Mouse (Mus musculus) kidney, embryonic 14.5 days (tissue): ENCODE measurements around the gene A330070K13Rik. TPM values are rescaled to one million over a fixed set of nuclear protein-coding genes. Genes with fewer than 3 reads are reported as not detected.
A peak's percentile ranks its signal among the peaks of the same experiment; 100 is the strongest.

Experiments
- ATAC-seq: fragments of 200-750 bp; cut with Nextera tagmentation; 2 replicates; pipeline ENCODE4 v1.8.0; 2017; ENCODE audit warnings: moderate number of reproducible peaks, mild to moderate bottlenecking, moderate TSS enrichment, moderate library complexity; ENCODE audit not compliant: low FRiP score, low TSS enrichment
- H3K27ac ChIP-seq: fragments of 300-500 bp; sonication (generic); 2 replicates; pipeline ENCODE4 v1.5.1; 2014; ENCODE audit warnings: low read depth, mild to moderate bottlenecking, low read length, moderate library complexity, mixed read lengths
- H3K27me3 ChIP-seq: fragments of 300-500 bp; sonication (generic); 2 replicates; pipeline ENCODE4 v1.6.1; 2014; ENCODE audit warnings: mild to moderate bottlenecking, low read length; ENCODE audit not compliant: control insufficient read depth, insufficient read depth
- H3K36me3 ChIP-seq: fragments of 300-500 bp; sonication (generic); 2 replicates; pipeline ENCODE4 v1.6.1; 2014; ENCODE audit warnings: low read length, mixed read lengths; ENCODE audit not compliant: control insufficient read depth, insufficient read depth
- H3K4me1 ChIP-seq: fragments of 300-500 bp; sonication (generic); 2 replicates; pipeline ENCODE4 v1.6.1; 2014; ENCODE audit warnings: low read length, mixed read lengths; ENCODE audit not compliant: control insufficient read depth, insufficient read depth
- H3K4me2 ChIP-seq: fragments of 300-500 bp; sonication (generic); replicated peaks from 2 replicates; pipeline ENCODE4 v1.6.1; 2014; ENCODE audit warnings: low read depth, mild to moderate bottlenecking, low read length
- H3K4me3 ChIP-seq: fragments of 300-500 bp; sonication (generic); 2 replicates; pipeline ENCODE4 v1.5.1; 2014; ENCODE audit warnings: mild to moderate bottlenecking, low read length
- H3K9ac ChIP-seq: fragments of 300-500 bp; sonication (generic); 2 replicates; pipeline ENCODE4 v1.6.1; 2014; ENCODE audit warnings: low read depth, mild to moderate bottlenecking, low read length, moderate library complexity
- H3K9me3 ChIP-seq: fragments of 300-500 bp; sonication (generic); 2 replicates; pipeline ENCODE4 v1.6.1; 2016; ENCODE audit warnings: low read length; ENCODE audit not compliant: control insufficient read depth
- WGBS: fragments of 180-500 bp; shearing (Covaris S2); extraction: QIAGEN DNeasy Blood & Tissue Kit; methylation state at CpG from one replicate; pipeline ENCODE4 v1.1.7; 2014; 5-methylcytosine and 5-hydroxymethylcytosine counted together
- polyA plus RNA-seq: library from polyadenylated mRNA; unstranded; fragments of >200 nt; fragmentation: Nextera tagmentation; extraction: Ambion mirVana; gene quantifications from 2 replicates; pipeline ENCODE4 v1.2.1, GENCODE M21; 2014

A330070K13Rik gene
- polyA plus RNA-seq, result not detected in 2 replicates

DNA sequence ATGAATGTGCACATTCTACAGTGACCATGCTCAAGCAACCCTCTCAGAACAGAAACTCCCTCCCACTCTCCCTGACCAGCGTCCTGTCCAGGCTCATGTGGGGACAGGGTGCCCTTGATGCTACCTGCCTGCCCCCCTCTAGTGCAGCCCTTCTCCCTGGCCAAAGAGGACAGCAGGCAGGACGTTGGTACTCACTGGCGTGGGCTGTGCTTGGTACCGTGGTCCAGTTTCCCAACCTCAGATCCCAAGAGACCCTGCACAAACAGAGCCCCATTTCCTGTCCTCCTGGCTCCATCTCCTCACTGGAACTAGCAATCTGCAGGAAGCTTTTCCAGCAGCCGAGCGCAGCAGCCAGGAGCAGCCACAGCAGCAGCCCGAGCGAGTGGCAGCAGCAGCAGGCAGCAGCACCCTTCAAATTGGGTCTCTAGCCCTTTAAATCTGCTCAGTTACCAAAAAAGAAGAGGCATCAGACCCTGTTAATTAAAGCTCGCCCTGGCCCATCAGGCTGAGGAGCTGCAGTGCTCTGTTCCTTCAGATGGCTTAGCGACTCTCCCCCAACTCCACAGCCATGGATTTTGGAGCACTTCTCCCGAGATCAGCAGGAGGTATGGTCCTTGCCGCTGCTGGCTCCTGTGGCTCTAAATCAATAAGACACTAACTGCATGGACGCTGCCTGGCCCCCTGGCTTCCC is at the start of gene A330070K13Rik:
A330070K13Rik (minus strand) TSS at position 410 of the 691 bp plus-strand sequence.
- Histone ChIP-seq H3K9ac (no peak within 1 kb of the TSS), H3K9me3 (no peaks in the 10 kb centered on the region), H3K27ac (no peak within 1 kb of the TSS), H3K27me3 (no peaks in the 10 kb centered on the region), H3K4me3 (no peak within 1 kb of the TSS), H3K4me2 (peak within 1 kb of the TSS; percentile 16), H3K36me3 (no peaks in the 10 kb centered on the region), H3K4me1 (peaks cover 7% of the 10 kb centered on the region; the same call in 1 of the 2 replicates)
- no peak for ATAC-seq
- WGBS, result 4% methylated on average over 13 of the region's 13 CpGs

DNA sequence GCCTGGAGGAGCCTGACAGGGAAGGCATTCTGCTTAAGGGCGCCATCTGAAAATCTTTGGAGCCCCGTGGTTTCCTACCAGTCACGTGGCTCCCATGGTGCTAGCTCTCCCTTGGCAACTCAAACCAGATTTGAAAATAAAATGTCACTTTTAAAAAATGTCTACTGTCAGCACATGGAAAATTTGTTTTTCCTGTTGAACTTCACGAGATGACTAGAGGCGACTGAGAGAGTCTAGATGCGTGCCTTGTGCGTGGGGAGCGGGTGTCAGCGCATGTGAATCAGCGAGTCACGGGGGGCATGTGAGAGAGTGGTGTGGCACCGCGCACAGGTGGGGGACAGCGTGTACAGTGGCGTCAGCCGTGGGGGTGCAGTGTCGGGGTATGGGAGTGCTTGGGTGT is 27.1 kb upstream of the A330070K13Rik start:
- 90% methylated on average over 17 of the region's 17 CpGs for WGBS
- Histone ChIP-seq H3K36me3 (no peaks in the 10 kb centered on the region), H3K4me2 (no peak overlapping the region), H3K9me3 (peaks cover 6% of the 10 kb centered on the region; the same call in 1 of the 2 replicates), H3K4me3 (no peak overlapping the region), H3K27ac (no peak overlapping the region), H3K4me1 (no peaks in the 10 kb centered on the region), H3K9ac (no peak overlapping the region), H3K27me3 (no peaks in the 10 kb centered on the region)
- no peak; the same call in 1 of the 2 replicates for ATAC-seq

DNA sequence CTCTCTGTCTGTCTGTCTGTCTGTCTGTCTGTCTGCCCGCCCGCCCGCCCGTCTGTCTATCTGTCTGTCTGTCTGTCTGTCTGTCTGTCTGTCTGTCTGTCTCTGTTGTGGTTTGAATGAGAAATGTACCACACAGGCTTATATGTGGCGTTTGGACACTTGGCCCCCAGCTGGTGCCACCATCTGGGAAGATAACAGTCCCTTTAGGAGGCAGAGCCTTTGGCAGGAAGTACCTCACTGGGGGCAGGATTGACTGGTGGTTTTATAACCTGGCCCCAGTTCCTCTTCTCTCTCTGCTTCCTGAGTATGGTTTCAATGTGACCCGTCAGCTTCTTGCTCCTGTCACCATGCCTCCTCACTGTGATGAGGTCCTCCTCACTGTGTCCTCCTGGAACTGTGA is 25.3 kb upstream of the A330070K13Rik start:
- H3K36me3 ChIP-seq, result no peaks in the 10 kb centered on the region
- no peak overlapping the region for H3K9ac ChIP-seq
- no peaks in the 10 kb centered on the region for H3K27me3 ChIP-seq
- H3K27ac ChIP-seq, result no peak overlapping the region
- 94% methylated on average over 6 of the region's 6 CpGs for WGBS
- H3K9me3 ChIP-seq, result peaks cover 6% of the 10 kb centered on the region; the same call in 1 of the 2 replicates
- no peak for ATAC-seq
- H3K4me1 ChIP-seq, result no peaks in the 10 kb centered on the region
- H3K4me2 ChIP-seq, result no peak overlapping the region
- H3K4me3 ChIP-seq, result no peak overlapping the region

DNA sequence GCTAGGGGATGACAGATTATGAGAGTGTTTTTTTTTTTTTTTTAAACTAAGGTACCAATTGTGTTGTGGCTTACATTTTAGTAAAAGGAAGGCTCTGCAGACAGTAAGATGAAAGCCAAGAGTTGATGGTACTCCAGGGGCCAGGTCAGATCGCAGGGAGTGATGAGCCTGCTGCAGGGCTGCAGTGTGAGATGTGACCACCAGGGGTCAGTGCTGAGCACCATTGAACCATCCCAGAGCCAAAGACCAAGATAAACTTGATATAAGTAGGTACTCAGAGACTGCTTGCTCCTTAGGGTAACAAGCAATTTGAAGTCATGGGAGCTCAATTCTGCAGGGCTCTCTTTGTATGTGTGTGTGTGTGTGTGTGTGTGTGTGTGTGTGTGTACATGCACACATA is 20.8 kb upstream of the A330070K13Rik start:
- Histone ChIP-seq H3K9ac (no peak overlapping the region), H3K4me2 (no peak overlapping the region), H3K4me3 (no peak overlapping the region), H3K27ac (no peak overlapping the region), H3K4me1 (no peaks in the 10 kb centered on the region), H3K9me3 (no peaks in the 10 kb centered on the region), H3K27me3 (no peaks in the 10 kb centered on the region), H3K36me3 (no peaks in the 10 kb centered on the region)
- WGBS, result 27% methylated on average over 1 of the region's 1 CpGs
- no peak for ATAC-seq

DNA sequence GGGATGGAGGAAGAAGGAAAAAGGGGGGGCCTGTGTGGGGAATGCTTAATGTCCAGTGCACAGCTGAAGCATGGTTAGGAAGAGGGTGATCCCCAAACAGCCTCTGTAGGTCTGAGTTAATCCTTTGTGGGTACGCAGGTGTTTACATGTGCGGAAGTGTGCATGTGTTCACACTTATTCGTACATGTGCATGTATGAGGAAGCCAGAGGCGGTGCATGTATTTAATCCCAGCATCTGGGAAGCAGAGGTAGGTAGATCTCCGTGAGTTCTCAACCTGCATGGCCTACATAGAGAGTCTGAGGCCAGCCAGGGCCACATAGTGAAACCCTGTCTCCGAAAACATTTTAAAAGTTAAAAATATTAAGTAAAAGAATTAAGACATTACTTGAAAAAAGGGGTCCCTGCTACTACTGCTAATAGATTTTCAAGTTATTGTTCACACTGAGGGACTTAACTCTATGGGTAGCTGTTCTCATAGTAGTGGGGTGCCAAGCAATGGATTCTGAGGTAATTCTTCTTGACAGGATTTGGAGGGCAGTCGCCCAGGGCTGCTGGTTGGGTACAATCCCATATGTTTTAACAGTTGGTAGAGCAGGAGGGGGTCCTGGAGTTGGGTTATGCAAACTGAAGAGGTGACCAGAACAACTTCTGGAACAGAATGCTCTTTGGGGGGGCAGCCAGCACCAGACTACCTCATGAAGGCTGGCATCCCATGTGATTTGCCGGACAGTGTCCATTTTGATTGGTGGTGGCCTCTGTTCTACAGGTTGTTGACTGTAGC is 15.9 kb upstream of the A330070K13Rik start:
- Histone ChIP-seq H3K27ac (no peak overlapping the region), H3K9ac (no peak overlapping the region), H3K4me1 (no peaks in the 10 kb centered on the region), H3K27me3 (no peaks in the 10 kb centered on the region), H3K9me3 (no peaks in the 10 kb centered on the region), H3K36me3 (no peaks in the 10 kb centered on the region), H3K4me3 (no peak overlapping the region), H3K4me2 (no peak overlapping the region)
- ATAC-seq, result no peak
- 91% methylated on average over 8 of the region's 8 CpGs for WGBS

DNA sequence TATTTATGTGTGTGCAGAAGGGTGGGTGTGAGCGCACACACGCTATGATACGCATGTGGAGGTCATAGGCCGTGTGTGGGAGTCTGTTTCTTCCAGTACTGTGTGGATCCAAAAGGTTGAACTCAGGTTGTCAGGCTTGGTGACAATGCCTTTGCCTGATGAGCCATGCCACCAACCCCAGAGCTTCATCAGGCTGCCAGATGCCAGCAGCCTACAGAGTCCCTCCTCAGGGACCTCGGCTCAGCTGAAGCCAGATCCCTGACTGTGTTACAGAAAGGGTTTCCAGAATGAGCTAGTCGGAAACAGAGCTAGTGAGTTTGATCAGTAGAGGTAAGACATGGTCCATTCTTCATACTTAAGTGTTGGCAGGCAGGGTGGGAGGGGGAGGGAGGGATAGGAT is 10.7 kb upstream of the A330070K13Rik start:
- no peak overlapping the region for H3K9ac ChIP-seq
- no peak overlapping the region for H3K4me3 ChIP-seq
- no peak overlapping the region for H3K4me2 ChIP-seq
- H3K27me3 ChIP-seq, result no peaks in the 10 kb centered on the region
- no peaks in the 10 kb centered on the region for H3K9me3 ChIP-seq
- H3K4me1 ChIP-seq, result no peaks in the 10 kb centered on the region
- no peaks in the 10 kb centered on the region for H3K36me3 ChIP-seq
- no peak overlapping the region for H3K27ac ChIP-seq
- ATAC-seq, result no peak
- WGBS, result 28% methylated on average over 6 of the region's 6 CpGs

DNA sequence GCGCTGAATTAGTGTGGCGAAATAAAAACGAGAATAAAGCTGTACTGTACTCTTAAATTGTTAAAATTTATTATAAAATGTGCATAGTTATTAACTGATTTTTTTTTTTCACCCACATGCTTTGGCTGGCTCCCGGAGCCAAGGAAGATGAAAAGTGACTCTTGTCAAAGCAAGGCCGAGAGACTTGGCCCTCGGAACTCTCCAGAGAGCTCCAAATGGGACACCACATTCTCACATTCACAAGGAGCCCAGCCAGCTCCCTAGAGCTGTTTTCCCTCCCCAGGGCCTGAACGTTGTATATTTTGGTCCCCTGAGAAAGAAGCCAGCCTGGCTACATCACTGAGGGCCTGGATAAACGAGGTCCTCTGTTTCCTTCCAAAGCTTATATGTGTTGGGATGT is 10.0 kb upstream of the A330070K13Rik start:
- Histone ChIP-seq H3K27ac (no peak overlapping the region), H3K36me3 (no peaks in the 10 kb centered on the region), H3K9ac (no peak overlapping the region), H3K4me2 (no peak overlapping the region), H3K4me1 (no peaks in the 10 kb centered on the region), H3K4me3 (no peak overlapping the region), H3K9me3 (no peaks in the 10 kb centered on the region), H3K27me3 (no peaks in the 10 kb centered on the region)
- no peak for ATAC-seq
- WGBS, result 70% methylated on average over 8 of the region's 8 CpGs

DNA sequence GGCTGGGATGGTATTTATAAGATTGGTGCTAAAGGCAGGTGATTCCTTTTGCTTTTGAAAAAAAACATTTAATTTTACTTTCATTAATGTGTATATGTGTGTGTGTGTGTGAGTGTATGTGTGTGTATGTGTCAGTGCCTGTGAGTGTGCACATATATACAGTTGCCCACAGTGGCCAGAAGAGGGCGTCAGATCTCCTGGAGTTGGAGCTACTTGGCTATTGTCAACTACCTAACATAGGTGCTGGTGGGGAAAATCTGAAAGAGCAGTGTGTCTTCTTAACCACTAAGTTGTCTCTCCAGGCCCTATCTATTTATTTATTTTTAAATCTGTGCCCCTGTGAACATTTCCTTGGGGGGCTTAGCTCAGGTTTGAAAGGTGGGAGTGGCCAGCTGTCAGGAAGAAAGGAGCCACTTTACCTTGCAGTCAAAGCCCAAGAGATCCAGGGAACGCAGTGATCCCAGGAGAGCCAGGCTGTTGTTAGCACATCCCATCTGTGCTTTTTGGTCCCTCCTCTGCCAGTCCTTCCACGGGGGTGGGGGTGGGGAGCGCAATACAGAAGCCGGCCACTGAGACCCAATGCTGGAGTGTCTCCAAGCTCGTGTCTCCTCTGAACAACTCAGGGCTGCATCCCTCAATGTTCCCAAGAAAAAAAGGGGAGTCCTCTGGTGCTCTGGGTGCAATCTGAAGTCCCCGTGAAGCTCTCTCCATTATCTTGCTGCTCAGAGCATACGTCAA is 9.4 kb upstream of the A330070K13Rik start:
- no peak overlapping the region for H3K4me3 ChIP-seq

More for the DNA sequence above, 9.4 kb upstream of the A330070K13Rik start:
- Histone ChIP-seq H3K27me3 (no peaks in the 10 kb centered on the region), H3K9ac (no peak overlapping the region), H3K9me3 (no peaks in the 10 kb centered on the region), H3K4me2 (no peak overlapping the region), H3K4me1 (no peaks in the 10 kb centered on the region), H3K27ac (no peak overlapping the region), H3K36me3 (no peaks in the 10 kb centered on the region)
- WGBS, result 55% methylated on average over 8 of the region's 8 CpGs
- no peak for ATAC-seq
